Comparison of ENCODE assay signal across 18 mouse cellular contexts in genomic region chr19:53890274-53890673, GRCm38 (mm10). TPM values are rescaled to one million over a fixed set of nuclear protein-coding genes. Genes with fewer than 3 reads are reported as not detected.
DNase-seq lines count a peak whose midpoint lies in the region; ATAC-seq and TF ChIP-seq lines count a peak whose summit lies in the region.
"Had no signal": no experiment of that assay in that cellular context is flagged by ENCODE, and none has a peak within 500 bp of the region (broad histone marks: within the 10 kb centered on the region; RNA-seq: fewer than 3 reads in every experiment).

No protein-coding gene starts in this region.

- H3K9me3 ChIP-seq in liver, embryonic 11.5 days (ENCODE audit: control insufficient read depth, low read length) = no peaks in the 10 kb centered on the region
- H3K9me3 ChIP-seq in liver, postnatal 0 days (ENCODE audit: low read length) = no peaks in the 10 kb centered on the region
- H3K9me3 ChIP-seq in limb, embryonic 10.5 days (replicated peaks) = no peaks in the 10 kb centered on the region
- H3K9me3 ChIP-seq: forebrain, embryonic 15.5 days; hindbrain, embryonic 10.5 days; limb, embryonic 15.5 days; midbrain, embryonic 12.5 days; neural tube, embryonic 13.5 days had no signal

- H3K4me3 ChIP-seq in liver, embryonic 11.5 days (ENCODE audit: low read depth, low read length) = no peak overlapping the region
- no peak overlapping the region for H3K4me3 ChIP-seq in liver, postnatal 0 days (ENCODE audit: low read depth, low read length)
- no peak overlapping the region for H3K4me3 ChIP-seq in bone marrow, adult 2 months (replicated peaks; ENCODE audit: control insufficient read depth, low read depth, low read length)
- H3K4me3 ChIP-seq in limb, embryonic 10.5 days = no peak overlapping the region
- H3K4me3 ChIP-seq in small intestine, adult 2 months (ENCODE audit: low read depth, low read length) = no peak overlapping the region
- H3K4me3 ChIP-seq: forebrain, embryonic 15.5 days; hindbrain, embryonic 10.5 days; limb, embryonic 15.5 days; midbrain, embryonic 12.5 days; neural tube, embryonic 13.5 days had no signal

- H3K4me1 ChIP-seq in liver, embryonic 11.5 days (replicated peaks; ENCODE audit: control insufficient read depth, insufficient read depth, low read length) = peaks cover 70% of the 10 kb centered on the region
- H3K4me1 ChIP-seq in liver, postnatal 0 days (ENCODE audit: insufficient read depth) = peaks cover 76% of the 10 kb centered on the region
- H3K4me1 ChIP-seq in bone marrow, adult 2 months (ENCODE audit: control insufficient read depth, insufficient read depth, low read length) = peaks cover 17% of the 10 kb centered on the region
- H3K4me1 ChIP-seq in limb, embryonic 10.5 days = peaks cover 37% of the 10 kb centered on the region
- H3K4me1 ChIP-seq in small intestine, adult 2 months (ENCODE audit: control insufficient read depth, insufficient read depth, insufficient read length, low read length) = peaks cover 50% of the 10 kb centered on the region

- no peak overlapping the region for H3K9ac ChIP-seq in liver, embryonic 11.5 days (ENCODE audit: low read depth, low read length)
- H3K9ac ChIP-seq in liver, postnatal 0 days (replicated peaks) = no peak overlapping the region; the same call in 1 of the 2 replicates
- H3K9ac ChIP-seq: forebrain, embryonic 15.5 days; limb, embryonic 15.5 days; midbrain, embryonic 12.5 days; neural tube, embryonic 13.5 days had no signal

- TF ChIP-seq EP300 in liver, postnatal 0 days (IDR thresholded peaks at IDR 0.05; ENCODE audit: low read depth) = no peak

- no peak for DNase-seq in liver, embryonic 11.5 days (ENCODE audit: low spot score)
- no peak for DNase-seq in liver, postnatal 0 days
- DNase-seq in limb, embryonic 10.5 days (ENCODE audit: low spot score) = no peak
- DNase-seq in frontal cortex, adult 2 months (ENCODE audit: extremely low spot score in 1 of 2, low spot score in 1 of 2) = no peak
- no peak for DNase-seq in T-cell, adult 2 months (ENCODE audit: low spot score)
- DNase-seq: cerebellum, adult 11 months; cerebellum, postnatal 14 days; embryo, embryonic 11 days; gastrocnemius, postnatal 36 days had no signal

- no peaks in the 10 kb centered on the region for H3K36me3 ChIP-seq in liver, embryonic 11.5 days (ENCODE audit: control insufficient read depth, insufficient read depth, low read length)
- no peaks in the 10 kb centered on the region for H3K36me3 ChIP-seq in liver, postnatal 0 days (replicated peaks; ENCODE audit: insufficient read depth, low read length)
- no peaks in the 10 kb centered on the region for H3K36me3 ChIP-seq in limb, embryonic 10.5 days
- H3K36me3 ChIP-seq in small intestine, adult 2 months (ENCODE audit: control insufficient read depth, insufficient read depth, low read length) = no peaks in the 10 kb centered on the region
- H3K36me3 ChIP-seq: forebrain, embryonic 15.5 days; hindbrain, embryonic 10.5 days; limb, embryonic 15.5 days; midbrain, embryonic 12.5 days; neural tube, embryonic 13.5 days had no signal

- H3K27ac ChIP-seq in liver, embryonic 11.5 days (ENCODE audit: low read depth, low read length) = peak overlapping the region; percentile 78
- no peak overlapping the region for H3K27ac ChIP-seq in liver, postnatal 0 days (ENCODE audit: low read depth)
- H3K27ac ChIP-seq in bone marrow, adult 2 months (ENCODE audit: control insufficient read depth, insufficient read depth, low read depth, low read length, poor library complexity) = peak overlapping the region; percentile 12
- 0 out of 2 replicates have a peak overlapping the region, but pooled peaks have one; percentile 78 for H3K27ac ChIP-seq in limb, embryonic 10.5 days
- H3K27ac ChIP-seq in small intestine, adult 2 months (ENCODE audit: insufficient read depth, low read depth, low read length) = peak overlapping the region; percentile 93
- H3K27ac ChIP-seq: forebrain, embryonic 15.5 days; hindbrain, embryonic 10.5 days; midbrain, embryonic 12.5 days; neural tube, embryonic 13.5 days had no signal

- no peak overlapping the region for H3K4me2 ChIP-seq in liver, embryonic 11.5 days
- H3K4me2 ChIP-seq in liver, postnatal 0 days (ENCODE audit: low read depth, low read length) = no peak overlapping the region
- H3K4me2 ChIP-seq: forebrain, embryonic 15.5 days; heart, embryonic 11.5 days; limb, embryonic 15.5 days; midbrain, embryonic 12.5 days; neural tube, embryonic 13.5 days had no signal

- TF ChIP-seq POLR2A in bone marrow, adult 2 months (IDR thresholded peaks at IDR 0.05; ENCODE audit: borderline replicate concordance, control insufficient read depth, low read depth, low read length) = no peak
- no peak for TF ChIP-seq POLR2A in small intestine, adult 2 months (IDR thresholded peaks at IDR 0.05; ENCODE audit: low read depth, low read length)

- no peak for ATAC-seq in liver, embryonic 11.5 days (replicated peaks; ENCODE audit: low FRiP score)
- no peak for ATAC-seq in liver, postnatal 0 days
- ATAC-seq: forebrain, embryonic 15.5 days; Patski had no signal

- 52% methylated on average over 5 of the region's 5 CpGs for WGBS in liver, embryonic 11.5 days
- WGBS in liver, postnatal 0 days (ENCODE audit: insufficient replicate concordance) = 51% methylated on average over 5 of the region's 5 CpGs
- 57% methylated on average over 5 of the region's 5 CpGs for WGBS in bone marrow, adult 2 months
- WGBS in limb, embryonic 10.5 days = 75% methylated on average over 5 of the region's 5 CpGs
- WGBS in small intestine, adult 2 months = 22% methylated on average over 5 of the region's 5 CpGs

- TF ChIP-seq CTCF in liver, postnatal 0 days (IDR thresholded peaks at IDR 0.05; ENCODE audit: low read depth) = no peak
- TF ChIP-seq CTCF in bone marrow, adult 2 months (IDR thresholded peaks at IDR 0.05; ENCODE audit: control insufficient read depth, insufficient read depth, low read length) = no peak
- TF ChIP-seq CTCF in small intestine, adult 2 months (IDR thresholded peaks at IDR 0.05; ENCODE audit: extremely low read depth, insufficient read length, insufficient replicate concordance, low read depth, low read length) = no peak

- no peaks in the 10 kb centered on the region for H3K27me3 ChIP-seq in liver, embryonic 11.5 days (replicated peaks; ENCODE audit: control insufficient read depth, insufficient read depth, low read length)
- no peaks in the 10 kb centered on the region for H3K27me3 ChIP-seq in liver, postnatal 0 days (ENCODE audit: insufficient read depth, low read length)
- no peaks in the 10 kb centered on the region for H3K27me3 ChIP-seq in limb, embryonic 10.5 days (ENCODE audit: low read depth, poor library complexity, severe bottlenecking)
- H3K27me3 ChIP-seq in small intestine, adult 2 months (ENCODE audit: control insufficient read depth, insufficient read depth, low read length) = no peaks in the 10 kb centered on the region
- H3K27me3 ChIP-seq: forebrain, embryonic 15.5 days; limb, embryonic 15.5 days; midbrain, embryonic 12.5 days; neural tube, embryonic 13.5 days had no signal

RNA-seq across cellular contexts. Expression of gene Pdcd4, which starts 1.8 kb away (rescaled TPM):
- 48.2 and 50.1 TPM in 2 replicates for polyA plus RNA-seq in liver, embryonic 11.5 days (2014; fragmentation: Nextera tagmentation; extraction: Ambion mirVana)
- polyA plus RNA-seq in liver, postnatal 0 days (2015; fragmentation: Nextera tagmentation; extraction: Ambion mirVana) = 39.0 and 41.2 TPM in 2 replicates
- polyA plus RNA-seq in bone marrow, adult 2 months (2011; ENCODE audit: insufficient read depth, insufficient read length, low replicate concordance, missing spikeins) = 47.8 and 49.6 TPM in 2 replicates
- 38.1 and 56.1 TPM in 2 replicates for polyA plus RNA-seq in limb, embryonic 10.5 days (2016; fragmentation: Nextera tagmentation; extraction: Ambion mirVana)
- 1.9 and 3.8 TPM in 2 replicates for polyA plus RNA-seq in small intestine, adult 2 months (2012; rRNA removed)
- 70.3 and 78.0 TPM in 2 replicates for polyA plus RNA-seq in frontal cortex, adult 2 months (2012; rRNA removed)

RNA-seq across cellular contexts. Expression of gene Shoc2, which starts 53.8 kb away (rescaled TPM):
- polyA plus RNA-seq in liver, embryonic 11.5 days (2014; fragmentation: Nextera tagmentation; extraction: Ambion mirVana) = 48.6 and 53.8 TPM in 2 replicates
- polyA plus RNA-seq in liver, postnatal 0 days (2015; fragmentation: Nextera tagmentation; extraction: Ambion mirVana) = 13.5 and 13.7 TPM in 2 replicates
- polyA plus RNA-seq in bone marrow, adult 2 months (2011; ENCODE audit: insufficient read depth, insufficient read length, low replicate concordance, missing spikeins) = 11.8 and 17.4 TPM in 2 replicates
- polyA plus RNA-seq in limb, embryonic 10.5 days (2016; fragmentation: Nextera tagmentation; extraction: Ambion mirVana) = 49.9 and 54.0 TPM in 2 replicates
- 4.9 and 8.7 TPM in 2 replicates for polyA plus RNA-seq in small intestine, adult 2 months (2012; rRNA removed)
- polyA plus RNA-seq in frontal cortex, adult 2 months (2012; rRNA removed) = 29.4 and 32.7 TPM in 2 replicates

RNA-seq across cellular contexts. Expression of gene Bbip1, which starts 54.2 kb away (rescaled TPM):
- 95.9 and 103 TPM in 2 replicates for polyA plus RNA-seq in liver, embryonic 11.5 days (2014; fragmentation: Nextera tagmentation; extraction: Ambion mirVana)
- 32.6 and 36.5 TPM in 2 replicates for polyA plus RNA-seq in liver, postnatal 0 days (2015; fragmentation: Nextera tagmentation; extraction: Ambion mirVana)
- 25.8 and 32.5 TPM in 2 replicates for polyA plus RNA-seq in bone marrow, adult 2 months (2011; ENCODE audit: insufficient read depth, insufficient read length, low replicate concordance, missing spikeins)
- 80.4 and 81.9 TPM in 2 replicates for polyA plus RNA-seq in limb, embryonic 10.5 days (2016; fragmentation: Nextera tagmentation; extraction: Ambion mirVana)
- polyA plus RNA-seq in small intestine, adult 2 months (2012; rRNA removed) = 1.6 and 1.7 TPM in 2 replicates
- 82.4 and 87.0 TPM in 2 replicates for polyA plus RNA-seq in frontal cortex, adult 2 months (2012; rRNA removed)

Comparison
In these comparisons a context has a peak if more than half of its experiments do, and no peak if none do; other contexts are left out.
1. RNA of gene Bbip1, which starts 54.2 kb away (polyA plus RNA-seq): 95.9 to 103 TPM in liver, embryonic 11.5 days, 82.4 to 87.0 TPM in frontal cortex, adult 2 months, 80.4 to 81.9 TPM in limb, embryonic 10.5 days, 32.6 to 36.5 TPM in liver, postnatal 0 days and 25.8 to 32.5 TPM in bone marrow, adult 2 months; 1.6 to 1.7 TPM in small intestine, adult 2 months; every median in the first group is over 10 times any median in the second.